Mouse (Mus musculus): ENCODE measurements around the gene Gadl1.

DNA sequence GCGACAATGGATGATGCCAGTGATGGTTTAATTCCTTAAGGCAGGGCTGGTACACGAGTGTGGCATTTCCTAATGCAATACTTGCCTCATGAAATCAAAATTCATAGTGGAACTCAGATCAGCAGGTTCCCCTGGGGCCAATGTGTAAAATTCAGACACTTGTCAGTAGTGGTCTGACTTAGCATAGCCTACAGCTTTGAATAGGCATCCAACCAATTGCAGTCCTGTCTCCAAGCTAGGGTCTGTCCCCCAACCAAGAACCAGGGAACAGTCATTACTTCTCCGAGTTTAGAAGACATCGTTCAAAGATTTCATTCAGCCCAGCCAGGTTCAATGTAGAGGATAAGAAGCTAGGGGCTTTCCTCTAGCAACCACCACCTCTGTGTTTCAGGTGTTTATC is 172.5 kb downstream of the Gadl1 start:
- TF ChIP-seq ZKSCAN1 (IDR thresholded peaks at IDR 0.05; ENCODE audit: low read depth, low read length) (no peak), POLR2AphosphoS2 (IDR thresholded peaks at IDR 0.05; ENCODE audit: low read length) (no peak), RCOR1 (IDR thresholded peaks at IDR 0.05; ENCODE audit: low read depth, low read length) (no peak), CHD1 (IDR thresholded peaks at IDR 0.05; ENCODE audit: low read depth, low read length) (no peak), POLR2A (IDR thresholded peaks at IDR 0.05; ENCODE audit: control insufficient read depth in 1 of 2, insufficient read depth in 1 of 2, low read depth in 1 of 2, low read length in 2 of 2, poor library complexity in 1 of 2) (no peak), CTCF (IDR thresholded peaks at IDR 0.05 in 2 of 3, conservative IDR thresholded peaks at IDR 0.05 in 1 of 3; ENCODE audit: control insufficient read depth in 1 of 3, insufficient read depth in 1 of 3, low read depth in 2 of 3, low read length in 3 of 3, poor library complexity in 1 of 3, severe bottlenecking in 1 of 3) (no peak), GATA1 (IDR thresholded peaks at IDR 0.05; ENCODE audit: low read depth, low read length) (no peak), EP300 (IDR thresholded peaks at IDR 0.05; ENCODE audit: low read depth in 1 of 2, low read length in 2 of 2) (no peak), TCF12 (IDR thresholded peaks at IDR 0.05; ENCODE audit: low read depth, low read length) (no peak), ETS1 (IDR thresholded peaks at IDR 0.05; ENCODE audit: low read depth, low read length) (no peak), ELF1 (IDR thresholded peaks at IDR 0.05; ENCODE audit: low read depth, low read length) (no peak), HCFC1 (IDR thresholded peaks at IDR 0.05; ENCODE audit: low read depth, low read length) (no peak), POLR2AphosphoS5 (IDR thresholded peaks at IDR 0.05; ENCODE audit: borderline replicate concordance, low read depth, low read length) (no peak), E2F4 (IDR thresholded peaks at IDR 0.05; ENCODE audit: borderline replicate concordance, low read depth, low read length) (no peak)
